Mouse (Mus musculus) CH12.LX (cell line): ENCODE measurements around the gene Tmem56.
A peak's percentile ranks its signal among the peaks of the same experiment; 100 is the strongest.

Experiments used
- CTCF ChIP-seq, 2 experiments: IDR thresholded peaks in 1 of 2; conservative IDR thresholded peaks in 1 of 2; 2 replicates each; pipeline ENCODE4 v1.5.1; 2011 to 2012; ENCODE audit warnings: low read depth in 2 of 2, low read length in 2 of 2, improper control_type of control experiment in 1 of 2, inconsistent platforms in 1 of 2, mild to moderate bottlenecking in 1 of 2, moderate library complexity in 1 of 2
- HCFC1 ChIP-seq: IDR thresholded peaks from 2 replicates; pipeline ENCODE4 v1.6.1; 2012; ENCODE audit warnings: low read depth, mild to moderate bottlenecking, inconsistent platforms, low read length, improper control_type of control experiment
- MYC ChIP-seq: IDR thresholded peaks from 2 replicates; pipeline ENCODE4 v1.6.1; 2011; ENCODE audit warnings: low read depth, mild to moderate bottlenecking, improper control_type of control experiment, low read length
- NRF1 ChIP-seq: IDR thresholded peaks from 2 replicates; pipeline ENCODE4 v1.6.1; 2014; ENCODE audit warnings: low read depth, mild to moderate bottlenecking, inconsistent platforms, low read length, improper control_type of control experiment, moderate library complexity
- PAX5 ChIP-seq: IDR thresholded peaks from 2 replicates; pipeline ENCODE4 v1.6.1; 2012; ENCODE audit warnings: low read length, inconsistent platforms, mixed read lengths
- POLR2A ChIP-seq: IDR thresholded peaks from 2 replicates; pipeline ENCODE4 v1.6.1; 2011; ENCODE audit warnings: low read depth, mild to moderate bottlenecking, improper control_type of control experiment, low read length
- SIN3A ChIP-seq: IDR thresholded peaks from 2 replicates; pipeline ENCODE4 v1.6.1; 2012; ENCODE audit warnings: low read length, improper control_type of control experiment, inconsistent platforms
- TCF12 ChIP-seq: IDR thresholded peaks from 2 replicates; pipeline ENCODE4 v1.6.1; 2014; ENCODE audit warnings: low read depth, mild to moderate bottlenecking, inconsistent platforms, low read length, improper control_type of control experiment
- ZMIZ1 ChIP-seq: IDR thresholded peaks from 2 replicates; pipeline ENCODE4 v1.6.1; 2012; ENCODE audit warnings: low read depth, mild to moderate bottlenecking, inconsistent platforms, low read length, improper control_type of control experiment
- ZNF384 ChIP-seq: IDR thresholded peaks from 2 replicates; pipeline ENCODE4 v1.6.1; 2012; ENCODE audit warnings: low read depth, low read length, improper control_type of control experiment, inconsistent platforms

DNA sequence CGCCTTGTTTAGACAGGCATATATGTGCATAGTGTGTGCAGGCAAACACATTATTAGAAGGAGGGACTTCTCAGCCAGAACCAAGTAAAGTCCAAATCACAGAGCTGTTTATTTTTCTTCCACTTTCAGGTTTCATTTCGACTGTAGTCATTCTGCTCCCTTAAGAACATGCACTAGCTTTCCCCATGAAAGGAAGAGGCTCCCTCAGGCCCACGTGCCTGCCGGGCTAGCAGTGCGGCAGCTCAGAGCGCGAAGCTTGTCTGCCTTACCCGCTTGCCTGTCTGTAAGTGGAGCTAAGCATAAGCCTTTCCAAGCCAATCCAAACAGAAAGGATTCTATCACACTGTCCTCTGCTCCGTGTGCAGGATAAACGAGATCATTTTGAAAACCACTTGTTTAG is 46.7 kb upstream of the Tmem56 start:
- peak; percentile 87 for TF ChIP-seq MYC
- TF ChIP-seq ZMIZ1, result no peak
- no peak for TF ChIP-seq POLR2A
- TF ChIP-seq PAX5, result no peak
- no peak for TF ChIP-seq CTCF (conservative IDR thresholded peaks at IDR 0.05 in 1 of 2, IDR thresholded peaks at IDR 0.05 in 1 of 2; ENCODE audit: low read depth in 2 of 2, low read length in 2 of 2)
- no peak for TF ChIP-seq TCF12
- no peak for TF ChIP-seq NRF1
- TF ChIP-seq SIN3A, result no peak
- no peak for TF ChIP-seq ZNF384
- no peak for TF ChIP-seq HCFC1
